Comparison of ENCODE assay signal across 25 mouse cellular contexts in the genomic region with DNA sequence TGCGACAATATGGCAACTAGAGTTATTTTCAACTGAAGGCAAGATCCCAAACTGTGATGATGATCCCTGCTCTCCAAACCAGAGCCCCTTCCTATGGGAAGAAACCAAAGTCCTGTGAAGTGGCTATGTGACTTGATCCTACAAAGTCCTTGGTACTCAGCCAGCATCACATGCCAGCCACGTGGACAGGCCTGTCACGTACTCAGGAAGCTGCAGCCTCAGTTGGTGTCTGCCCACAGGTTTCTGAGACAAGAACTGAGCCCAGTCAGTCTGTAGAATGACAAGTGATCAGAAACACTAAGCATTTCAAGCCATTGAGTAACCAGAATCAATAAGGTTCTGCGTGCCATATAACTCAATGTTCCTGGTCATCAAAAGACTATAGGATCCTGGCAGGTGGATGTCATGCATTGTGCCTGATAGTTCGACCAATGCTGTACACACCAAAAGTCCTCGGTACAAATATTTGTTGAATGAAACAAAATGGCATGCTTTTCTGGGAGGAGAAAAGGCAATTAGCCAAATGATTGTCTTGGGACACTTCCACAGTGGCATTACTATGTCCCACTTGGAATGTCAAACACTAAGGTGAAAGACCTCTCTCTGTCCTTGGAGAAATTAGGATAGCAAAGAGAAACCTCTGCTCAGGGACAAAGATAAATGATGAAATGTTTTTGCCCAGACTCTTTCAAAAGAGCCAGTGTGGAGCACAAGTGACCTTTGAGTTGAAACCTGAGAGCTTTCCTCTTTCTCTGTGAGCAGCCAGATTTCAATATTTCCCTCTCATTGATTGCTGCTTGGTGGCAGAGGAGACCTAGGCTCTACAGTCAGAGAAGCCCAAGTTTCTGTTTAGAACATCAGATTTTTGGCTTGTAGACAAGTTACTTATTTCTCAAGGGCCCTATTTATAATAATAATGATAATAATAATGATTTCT. TPM values are rescaled to one million over a fixed set of nuclear protein-coding genes. Genes with fewer than 3 reads are reported as not detected.
DNase-seq lines count a peak whose midpoint lies in the region; ATAC-seq and TF ChIP-seq lines count a peak whose summit lies in the region.
"Had no signal": no experiment of that assay in that cellular context is flagged by ENCODE, and none has a peak within 500 bp of the region (broad histone marks: within the 10 kb centered on the region; RNA-seq: fewer than 3 reads in every experiment).

No protein-coding gene starts in this region.

- peaks cover 15% of the 10 kb centered on the region for H3K4me1 ChIP-seq in liver, adult 2 months (ENCODE audit: control insufficient read depth, insufficient read depth, low read length)
- no peaks in the 10 kb centered on the region for H3K4me1 ChIP-seq in liver, embryonic 11.5 days (replicated peaks; ENCODE audit: control insufficient read depth, insufficient read depth, low read length)
- H3K4me1 ChIP-seq in liver, embryonic 13.5 days (replicated peaks) = 0 out of 2 replicates have a peak, but pooled peaks cover 2% of the 10 kb centered on the region
- 0 out of 2 replicates have a peak, but pooled peaks cover 4% of the 10 kb centered on the region for H3K4me1 ChIP-seq in liver, embryonic 15.5 days (replicated peaks)
- H3K4me1 ChIP-seq: forebrain, embryonic 13.5 days; heart, embryonic 12.5 days; heart, embryonic 15.5 days; hindbrain, embryonic 10.5 days; hindbrain, embryonic 13.5 days had no signal

- H3K79me2 ChIP-seq in liver, adult 2 months (ENCODE audit: control insufficient read depth, insufficient read depth, low read length) = no peaks in the 10 kb centered on the region

- ATAC-seq in liver, embryonic 11.5 days (replicated peaks; ENCODE audit: low FRiP score) = no peak
- peak; percentile 12; the same call in 1 of the 2 replicates for ATAC-seq in liver, embryonic 13.5 days (ENCODE audit: low read depth)
- peak; percentile 62 for ATAC-seq in liver, embryonic 15.5 days (ENCODE audit: insufficient read depth)
- ATAC-seq: activated CD4-positive, CD25-positive, alpha-beta regulatory T cell, adult 4 months; CD4-positive, CD25-positive, alpha-beta regulatory T cell, adult 4 months; forebrain, embryonic 13.5 days; forebrain, embryonic 16.5 days; hindbrain, embryonic 16.5 days had no signal

- H3K9me3 ChIP-seq in liver, embryonic 11.5 days (ENCODE audit: control insufficient read depth, low read length) = no peaks in the 10 kb centered on the region
- no peaks in the 10 kb centered on the region for H3K9me3 ChIP-seq in liver, embryonic 13.5 days (replicated peaks)
- no peaks in the 10 kb centered on the region for H3K9me3 ChIP-seq in liver, embryonic 15.5 days (replicated peaks)
- H3K9me3 ChIP-seq: forebrain, embryonic 10.5 days; forebrain, embryonic 13.5 days; heart, embryonic 12.5 days; heart, embryonic 15.5 days; hindbrain, embryonic 10.5 days; hindbrain, embryonic 13.5 days had no signal

- peak; percentile 99 for DNase-seq in liver, adult 2 months (ENCODE audit: extremely low read depth, low read depth, low spot score)
- DNase-seq in liver, embryonic 11.5 days (ENCODE audit: low spot score) = no peak
- no peak for DNase-seq in liver, embryonic 13.5 days
- no peak for DNase-seq in lung, postnatal 14 days
- no peak for DNase-seq in embryo, embryonic 10 days (ENCODE audit: low spot score)
- DNase-seq: adrenal gland, postnatal 14 days; cerebellum, adult 11-12 months; cerebellum, adult 8-10 months; cerebellum, postnatal 10 days; cerebellum, postnatal 36 days; gastrocnemius, postnatal 10 days; gastrocnemius, postnatal 36 days; heart, postnatal 10 days; heart, postnatal 36 days had no signal

- H3K36me3 ChIP-seq in liver, adult 2 months (ENCODE audit: control insufficient read depth, insufficient read depth, low read length) = no peaks in the 10 kb centered on the region
- H3K36me3 ChIP-seq in liver, embryonic 11.5 days (ENCODE audit: control insufficient read depth, insufficient read depth, low read length) = no peaks in the 10 kb centered on the region
- no peaks in the 10 kb centered on the region for H3K36me3 ChIP-seq in liver, embryonic 13.5 days
- no peaks in the 10 kb centered on the region for H3K36me3 ChIP-seq in liver, embryonic 15.5 days (replicated peaks)
- H3K36me3 ChIP-seq: forebrain, embryonic 10.5 days; heart, embryonic 12.5 days; heart, embryonic 15.5 days; hindbrain, embryonic 10.5 days; hindbrain, embryonic 13.5 days had no signal

- 28% methylated on average over 6 of the region's 6 CpGs for WGBS in liver, adult 2 months
- 71% methylated on average over 6 of the region's 6 CpGs for WGBS in liver, embryonic 11.5 days
- 64% methylated on average over 6 of the region's 6 CpGs for WGBS in liver, embryonic 13.5 days (ENCODE audit: insufficient replicate concordance)
- 58% methylated on average over 6 of the region's 6 CpGs for WGBS in liver, embryonic 15.5 days (ENCODE audit: insufficient replicate concordance)

- TF ChIP-seq CTCF in liver, adult 2 months (IDR thresholded peaks at IDR 0.05; ENCODE audit: low read depth, low read length) = no peak

- no peak overlapping the region for H3K4me2 ChIP-seq in liver, embryonic 11.5 days
- H3K4me2 ChIP-seq in liver, embryonic 13.5 days = no peak overlapping the region
- no peak overlapping the region for H3K4me2 ChIP-seq in liver, embryonic 15.5 days
- H3K4me2 ChIP-seq: forebrain, embryonic 13.5 days; heart, embryonic 12.5 days; heart, embryonic 15.5 days; hindbrain, embryonic 13.5 days had no signal

- TF ChIP-seq POLR2A in liver, adult 2 months (IDR thresholded peaks at IDR 0.05; ENCODE audit: extremely low read depth, insufficient read depth, low read length) = no peak

- no peaks in the 10 kb centered on the region for H3K27me3 ChIP-seq in liver, adult 2 months (ENCODE audit: control insufficient read depth, insufficient read depth, low read length)
- no peaks in the 10 kb centered on the region for H3K27me3 ChIP-seq in liver, embryonic 11.5 days (replicated peaks; ENCODE audit: control insufficient read depth, insufficient read depth, low read length)
- no peaks in the 10 kb centered on the region for H3K27me3 ChIP-seq in liver, embryonic 13.5 days
- H3K27me3 ChIP-seq in liver, embryonic 15.5 days = no peaks in the 10 kb centered on the region
- H3K27me3 ChIP-seq: forebrain, embryonic 13.5 days; heart, embryonic 12.5 days; heart, embryonic 15.5 days; hindbrain, embryonic 13.5 days had no signal

- no peak overlapping the region for H3K4me3 ChIP-seq in liver, adult 2 months (ENCODE audit: insufficient read depth, low read depth, low read length)
- no peak overlapping the region for H3K4me3 ChIP-seq in liver, embryonic 11.5 days (ENCODE audit: low read depth, low read length)
- H3K4me3 ChIP-seq in liver, embryonic 13.5 days (replicated peaks) = no peak overlapping the region
- H3K4me3 ChIP-seq in liver, embryonic 15.5 days (replicated peaks) = no peak overlapping the region
- H3K4me3 ChIP-seq: forebrain, embryonic 10.5 days; forebrain, embryonic 13.5 days; heart, embryonic 12.5 days; heart, embryonic 15.5 days; hindbrain, embryonic 10.5 days; hindbrain, embryonic 13.5 days had no signal

- H3K9ac ChIP-seq in liver, adult 2 months (ENCODE audit: low read depth, low read length) = no peak overlapping the region; the same call in 1 of the 2 replicates
- no peak overlapping the region for H3K9ac ChIP-seq in liver, embryonic 11.5 days (ENCODE audit: low read depth, low read length)
- no peak overlapping the region for H3K9ac ChIP-seq in liver, embryonic 13.5 days
- no peak overlapping the region for H3K9ac ChIP-seq in liver, embryonic 15.5 days
- H3K9ac ChIP-seq: forebrain, embryonic 13.5 days; heart, embryonic 12.5 days; heart, embryonic 15.5 days; hindbrain, embryonic 13.5 days had no signal

- H3K27ac ChIP-seq in liver, adult 2 months (replicated peaks; ENCODE audit: insufficient read depth, low read depth, low read length) = peak overlapping the region; percentile 76
- H3K27ac ChIP-seq in liver, embryonic 11.5 days (ENCODE audit: low read depth, low read length) = no peak overlapping the region
- peak overlapping the region; percentile 62 for H3K27ac ChIP-seq in liver, embryonic 13.5 days
- H3K27ac ChIP-seq in liver, embryonic 15.5 days (replicated peaks) = peak overlapping the region; percentile 53
- H3K27ac ChIP-seq: forebrain, embryonic 10.5 days; forebrain, embryonic 13.5 days; heart, embryonic 15.5 days; hindbrain, embryonic 10.5 days; hindbrain, embryonic 13.5 days had no signal

RNA-seq across cellular contexts. Expression of gene Abcb4, which starts 20.3 kb away (rescaled TPM):
- total RNA-seq in liver, adult 2 months (2014; rRNA removed) = 164 and 202 TPM in 2 replicates
- polyA plus RNA-seq in liver, adult 2 months (2012; rRNA removed) = 66.9 and 77.2 TPM in 2 replicates
- polyA plus RNA-seq in liver, embryonic 11.5 days (2014; fragmentation: Nextera tagmentation; extraction: Ambion mirVana) = 32.6 and 35.8 TPM in 2 replicates
- 26.7 and 31.5 TPM in 2 replicates for polyA plus RNA-seq in liver, embryonic 13.5 days (2015; fragmentation: Nextera tagmentation; extraction: Ambion mirVana)
- polyA plus RNA-seq in liver, embryonic 15.5 days (2015; fragmentation: Nextera tagmentation; extraction: Ambion mirVana) = 28.7 and 32.8 TPM in 2 replicates
